Mouse (Mus musculus): ENCODE results near the gene Exoc4. TPM values are rescaled to one million over a fixed set of nuclear protein-coding genes. Genes with fewer than 3 reads are reported as not detected.

Exoc4 gene
- polyA plus RNA-seq, 1 experiment from 2014 or later, result 25.4 TPM

DNA sequence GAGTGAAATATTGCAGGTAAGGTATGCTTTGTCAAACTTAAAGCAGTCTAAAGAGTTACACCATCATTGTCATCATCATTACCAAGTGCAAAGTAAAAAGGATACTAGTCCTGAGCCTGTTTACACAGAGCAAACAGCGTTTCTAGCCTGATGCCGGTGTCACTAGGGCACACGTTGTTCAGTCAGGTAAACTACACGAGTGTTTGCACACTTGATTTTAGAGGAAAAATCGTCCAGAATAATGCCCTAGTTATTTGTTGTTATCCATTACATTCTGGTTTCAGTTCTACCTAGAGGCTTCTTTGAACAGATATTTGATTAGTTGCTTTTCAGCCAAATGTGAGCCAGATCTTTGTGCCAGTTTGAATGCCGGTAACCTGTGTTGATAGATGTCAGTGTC, 37.5 kb downstream of the Exoc4 start:
- WGBS, result 88% methylated on average over 6 of the region's 6 CpGs
- no peak overlapping the region for H3K4me3 ChIP-seq (ENCODE audit: low read depth, low read length)

DNA sequence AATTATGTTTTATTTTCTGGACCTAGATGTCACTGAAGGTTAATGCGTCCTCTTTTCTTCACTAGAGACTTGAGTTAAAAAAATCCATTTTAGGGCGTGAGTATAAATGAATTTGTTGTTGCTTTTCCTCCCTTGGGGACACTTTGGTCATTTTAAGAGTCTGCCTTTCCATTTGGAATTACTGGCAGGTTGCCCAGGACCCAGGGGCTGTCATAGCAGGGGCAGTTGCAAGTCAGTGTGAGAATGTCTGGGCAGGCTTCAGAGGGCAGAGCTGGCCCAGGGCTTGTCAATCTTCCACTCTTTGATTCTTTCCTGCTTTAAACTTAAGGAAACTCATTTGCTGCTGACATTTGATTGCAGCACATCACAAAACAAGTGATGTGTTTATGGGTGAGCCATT, 45.7 kb downstream of the Exoc4 start:
- Histone ChIP-seq H3K36me3 (ENCODE audit: control insufficient read depth, insufficient read depth, low read length) (no peaks in the 10 kb centered on the region), H3K9me3 (ENCODE audit: control insufficient read depth, low read length) (no peaks in the 10 kb centered on the region), H3K4me2 (ENCODE audit: low read depth) (no peak overlapping the region), H3K27me3 (ENCODE audit: control insufficient read depth, insufficient read depth, low read length) (no peaks in the 10 kb centered on the region), H3K9ac (ENCODE audit: low read length) (no peak overlapping the region), H3K4me1 (ENCODE audit: control insufficient read depth, insufficient read depth, low read length) (no peaks in the 10 kb centered on the region), H3K4me3 (ENCODE audit: low read depth, low read length) (no peak overlapping the region), H3K27ac (ENCODE audit: low read depth, low read length) (no peak overlapping the region)
- 82% methylated on average over 2 of the region's 2 CpGs for WGBS
- ATAC-seq (ENCODE audit: insufficient read depth, low FRiP score, low TSS enrichment) (no peak), DNase-seq (ENCODE audit: low spot score) (no peak)

More for the DNA sequence above, 37.5 kb downstream of the Exoc4 start:
- Histone ChIP-seq H3K9me3 (ENCODE audit: control insufficient read depth, low read length) (no peaks in the 10 kb centered on the region), H3K9ac (ENCODE audit: low read length) (no peak overlapping the region), H3K27ac (ENCODE audit: low read depth, low read length) (no peak overlapping the region), H3K4me2 (ENCODE audit: low read depth) (no peak overlapping the region), H3K27me3 (ENCODE audit: control insufficient read depth, insufficient read depth, low read length) (no peaks in the 10 kb centered on the region), H3K4me1 (ENCODE audit: control insufficient read depth, insufficient read depth, low read length) (no peaks in the 10 kb centered on the region), H3K36me3 (ENCODE audit: control insufficient read depth, insufficient read depth, low read length) (no peaks in the 10 kb centered on the region)
- ATAC-seq (ENCODE audit: insufficient read depth, low FRiP score, low TSS enrichment) (no peak), DNase-seq (ENCODE audit: low spot score) (no peak)

- DNase-seq (ENCODE audit: low spot score) (no peak), ATAC-seq (ENCODE audit: insufficient read depth, low FRiP score, low TSS enrichment) (no peak)
- Histone ChIP-seq H3K4me2 (ENCODE audit: low read depth) (no peak overlapping the region), H3K4me1 (ENCODE audit: control insufficient read depth, insufficient read depth, low read length) (no peaks in the 10 kb centered on the region), H3K4me3 (ENCODE audit: low read depth, low read length) (no peak overlapping the region), H3K36me3 (ENCODE audit: control insufficient read depth, insufficient read depth, low read length) (no peaks in the 10 kb centered on the region), H3K9me3 (ENCODE audit: control insufficient read depth, low read length) (no peaks in the 10 kb centered on the region), H3K27me3 (ENCODE audit: control insufficient read depth, insufficient read depth, low read length) (no peaks in the 10 kb centered on the region), H3K9ac (ENCODE audit: low read length) (no peak overlapping the region), H3K27ac (ENCODE audit: low read depth, low read length) (no peak overlapping the region)
- 86% methylated on average over 3 of the region's 3 CpGs for WGBS
These were observed 48.7 kb downstream of the Exoc4 start for GRCm38 (mm10) chr6:33297566-33297965.

DNA sequence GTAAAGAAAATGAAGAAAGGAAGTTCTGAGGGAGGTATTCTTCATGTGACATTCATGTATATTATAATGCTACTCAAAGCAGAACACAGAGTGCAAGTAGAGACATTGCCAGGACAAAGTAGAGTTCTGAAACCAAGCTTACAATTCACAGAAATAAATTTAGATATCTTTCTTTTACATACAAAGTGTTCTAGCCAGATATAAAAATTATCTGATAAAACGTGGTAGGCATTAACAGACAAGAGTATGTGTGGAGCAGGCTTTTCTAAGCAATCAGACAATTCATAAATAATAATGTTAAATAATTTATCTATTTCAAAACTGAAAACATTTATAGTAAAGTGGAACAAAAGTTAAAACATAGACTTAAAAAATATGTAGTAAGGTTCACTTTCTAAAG, 49.9 kb downstream of the Exoc4 start:
- H3K4me1 ChIP-seq (ENCODE audit: control insufficient read depth, insufficient read depth, low read length), result no peaks in the 10 kb centered on the region
- DNase-seq (ENCODE audit: low spot score) (no peak), ATAC-seq (ENCODE audit: insufficient read depth, low FRiP score, low TSS enrichment) (no peak)
- H3K27me3 ChIP-seq (ENCODE audit: control insufficient read depth, insufficient read depth, low read length), result no peaks in the 10 kb centered on the region
- no peak overlapping the region for H3K4me2 ChIP-seq (ENCODE audit: low read depth)
- no peak overlapping the region for H3K9ac ChIP-seq (ENCODE audit: low read length)
- H3K27ac ChIP-seq (ENCODE audit: low read depth, low read length), result no peak overlapping the region
- H3K9me3 ChIP-seq (ENCODE audit: control insufficient read depth, low read length), result no peaks in the 10 kb centered on the region
- no peaks in the 10 kb centered on the region for H3K36me3 ChIP-seq (ENCODE audit: control insufficient read depth, insufficient read depth, low read length)
- WGBS, result 83% methylated on average over 1 of the region's 1 CpGs
- no peak overlapping the region for H3K4me3 ChIP-seq (ENCODE audit: low read depth, low read length)

DNA sequence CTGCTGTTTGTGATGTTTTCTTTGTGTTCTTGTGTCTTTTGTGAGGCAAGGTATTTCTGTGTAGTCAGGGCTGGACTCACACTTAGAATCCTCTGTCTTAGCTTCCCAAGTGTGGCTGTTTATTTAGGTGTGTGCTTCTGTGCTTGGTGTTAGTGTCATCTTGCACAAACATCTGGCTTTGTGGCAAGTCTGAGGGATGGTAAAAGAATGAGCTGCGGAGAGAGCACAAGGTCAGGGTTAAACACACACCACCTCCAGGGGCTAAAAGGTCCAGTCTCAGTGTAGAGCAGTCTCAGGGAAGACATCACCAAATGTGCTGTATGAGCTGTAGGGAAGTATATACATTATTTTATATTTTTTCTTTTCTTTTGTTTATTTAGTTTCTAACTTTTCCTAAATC, 57.1 kb downstream of the Exoc4 start:
- H3K4me1 ChIP-seq (ENCODE audit: control insufficient read depth, insufficient read depth, low read length), result no peaks in the 10 kb centered on the region
- no peak overlapping the region for H3K4me2 ChIP-seq (ENCODE audit: low read depth)
- no peak overlapping the region for H3K27ac ChIP-seq (ENCODE audit: low read depth, low read length)
- ATAC-seq (ENCODE audit: insufficient read depth, low FRiP score, low TSS enrichment), result no peak
- DNase-seq (ENCODE audit: low spot score), result no peak
- no peaks in the 10 kb centered on the region for H3K27me3 ChIP-seq (ENCODE audit: control insufficient read depth, insufficient read depth, low read length)
- 57% methylated on average over 1 of the region's 1 CpGs for WGBS
- H3K4me3 ChIP-seq (ENCODE audit: low read depth, low read length), result no peak overlapping the region
- no peaks in the 10 kb centered on the region for H3K9me3 ChIP-seq (ENCODE audit: control insufficient read depth, low read length)
- no peak overlapping the region for H3K9ac ChIP-seq (ENCODE audit: low read length)
- H3K36me3 ChIP-seq (ENCODE audit: control insufficient read depth, insufficient read depth, low read length), result no peaks in the 10 kb centered on the region

- H3K9ac ChIP-seq (ENCODE audit: low read length), result no peak overlapping the region
- H3K27ac ChIP-seq (ENCODE audit: low read depth, low read length), result no peak overlapping the region
- ATAC-seq (ENCODE audit: insufficient read depth, low FRiP score, low TSS enrichment), result no peak
- no peak for DNase-seq (ENCODE audit: low spot score)
- H3K27me3 ChIP-seq (ENCODE audit: control insufficient read depth, insufficient read depth, low read length), result no peaks in the 10 kb centered on the region
- H3K36me3 ChIP-seq (ENCODE audit: control insufficient read depth, insufficient read depth, low read length), result no peaks in the 10 kb centered on the region
- H3K9me3 ChIP-seq (ENCODE audit: control insufficient read depth, low read length), result no peaks in the 10 kb centered on the region
- WGBS, result 72% methylated on average over 2 of the region's 2 CpGs
- no peaks in the 10 kb centered on the region for H3K4me1 ChIP-seq (ENCODE audit: control insufficient read depth, insufficient read depth, low read length)
- H3K4me3 ChIP-seq (ENCODE audit: low read depth, low read length), result no peak overlapping the region
- H3K4me2 ChIP-seq (ENCODE audit: low read depth), result no peak overlapping the region
These were observed 59.8 kb downstream of the Exoc4 start for GRCm38 (mm10) chr6:33308646-33309045.

GRCm38 (mm10) chr6:33310486-33310885, 61.6 kb downstream of the Exoc4 start:
- no peak overlapping the region for H3K9ac ChIP-seq (ENCODE audit: low read length)
- WGBS, result 83% methylated on average over 1 of the region's 1 CpGs

GRCm38 (mm10) chr6:33322849-33323248, 74.0 kb downstream of the Exoc4 start:
- Histone ChIP-seq H3K4me1 (ENCODE audit: control insufficient read depth, insufficient read depth, low read length) (no peaks in the 10 kb centered on the region), H3K9me3 (ENCODE audit: control insufficient read depth, low read length) (no peaks in the 10 kb centered on the region), H3K9ac (ENCODE audit: low read length) (no peak overlapping the region), H3K4me3 (ENCODE audit: low read depth, low read length) (no peak overlapping the region), H3K36me3 (ENCODE audit: control insufficient read depth, insufficient read depth, low read length) (no peaks in the 10 kb centered on the region), H3K4me2 (ENCODE audit: low read depth) (no peak overlapping the region), H3K27me3 (ENCODE audit: control insufficient read depth, insufficient read depth, low read length) (no peaks in the 10 kb centered on the region), H3K27ac (ENCODE audit: low read depth, low read length) (no peak overlapping the region)
- ATAC-seq (ENCODE audit: insufficient read depth, low FRiP score, low TSS enrichment) (no peak), DNase-seq (ENCODE audit: low spot score) (no peak)
- WGBS, result 80% methylated on average over 3 of the region's 3 CpGs

More at GRCm38 (mm10) chr6:33310486-33310885, 61.6 kb downstream of the Exoc4 start:
- Histone ChIP-seq H3K4me3 (ENCODE audit: low read depth, low read length) (no peak overlapping the region), H3K36me3 (ENCODE audit: control insufficient read depth, insufficient read depth, low read length) (no peaks in the 10 kb centered on the region), H3K27ac (ENCODE audit: low read depth, low read length) (no peak overlapping the region), H3K4me2 (ENCODE audit: low read depth) (no peak overlapping the region), H3K4me1 (ENCODE audit: control insufficient read depth, insufficient read depth, low read length) (no peaks in the 10 kb centered on the region), H3K27me3 (ENCODE audit: control insufficient read depth, insufficient read depth, low read length) (no peaks in the 10 kb centered on the region), H3K9me3 (ENCODE audit: control insufficient read depth, low read length) (no peaks in the 10 kb centered on the region)
- DNase-seq (ENCODE audit: low spot score) (no peak), ATAC-seq (ENCODE audit: insufficient read depth, low FRiP score, low TSS enrichment) (no peak)

DNA sequence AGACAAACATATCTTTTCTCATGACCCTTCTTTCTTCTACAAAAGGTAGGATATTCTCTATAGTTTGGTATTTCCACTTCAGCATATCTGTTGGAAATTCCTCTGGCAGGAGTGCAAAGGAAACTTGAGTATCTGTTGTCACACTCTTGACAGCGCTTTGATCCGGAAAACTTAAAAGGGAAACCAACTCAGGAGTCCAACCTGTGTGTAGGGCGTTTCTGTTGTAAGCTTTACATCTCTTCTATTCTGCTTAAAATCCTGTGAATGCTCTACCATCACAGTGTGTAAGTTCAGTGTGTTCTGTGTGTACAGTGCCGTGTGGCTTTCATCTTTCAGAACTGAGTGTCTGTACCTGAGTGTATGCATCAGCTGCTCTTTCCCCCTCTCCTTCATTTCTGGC, 74.5 kb downstream of the Exoc4 start:
- DNase-seq (ENCODE audit: low spot score) (no peak), ATAC-seq (ENCODE audit: insufficient read depth, low FRiP score, low TSS enrichment) (no peak)
- Histone ChIP-seq H3K9me3 (ENCODE audit: control insufficient read depth, low read length) (no peaks in the 10 kb centered on the region), H3K36me3 (ENCODE audit: control insufficient read depth, insufficient read depth, low read length) (no peaks in the 10 kb centered on the region), H3K4me2 (ENCODE audit: low read depth) (no peak overlapping the region), H3K27me3 (ENCODE audit: control insufficient read depth, insufficient read depth, low read length) (no peaks in the 10 kb centered on the region), H3K4me3 (ENCODE audit: low read depth, low read length) (no peak overlapping the region), H3K4me1 (ENCODE audit: control insufficient read depth, insufficient read depth, low read length) (no peaks in the 10 kb centered on the region), H3K27ac (ENCODE audit: low read depth, low read length) (no peak overlapping the region), H3K9ac (ENCODE audit: low read length) (no peak overlapping the region)
- WGBS, result 90% methylated on average over 4 of the region's 4 CpGs
